Mouse (Mus musculus) MEL (cell line): ENCODE results near the gene Osbpl9. TPM values are rescaled to one million over a fixed set of nuclear protein-coding genes. Genes with fewer than 3 reads are reported as not detected.

Experiments used
- DNase-seq: peaks from one replicate; pipeline ENCODE4 v3.0.0; 2011; ENCODE audit warnings: low read depth, low spot score
- H3K27ac ChIP-seq: 2 replicates; pipeline ENCODE4 v1.5.1; 2012; ENCODE audit warnings: low read depth, mild to moderate bottlenecking, control low read depth, low read length, moderate library complexity; ENCODE audit not compliant: control insufficient read depth
- H3K27me3 ChIP-seq, 2 experiments: fragments of 150-350 bp in 1 of 2; sonication (generic) in 1 of 2; 2 replicates each; pipeline ENCODE4 v1.6.1; 2012; ENCODE audit warnings: low read length in 2 of 2, mild to moderate bottlenecking in 2 of 2, improper control_type of control experiment in 1 of 2, moderate library complexity in 1 of 2; ENCODE audit not compliant: insufficient read depth in 2 of 2, control insufficient read depth in 1 of 2
- H3K36me3 ChIP-seq, 2 experiments: 2 replicates each; pipeline ENCODE4 v1.6.1; 2012 to 2014; ENCODE audit warnings: low read length in 2 of 2, improper control_type of control experiment in 1 of 2, inconsistent platforms in 1 of 2, mild to moderate bottlenecking in 1 of 2; ENCODE audit not compliant: insufficient read depth in 2 of 2, control insufficient read depth in 1 of 2
- H3K4me1 ChIP-seq, 2 experiments: fragments of 150-350 bp in 1 of 2; sonication (generic) in 1 of 2; 2 replicates each; pipeline ENCODE4 v1.6.1; 2012; ENCODE audit warnings: low read length in 2 of 2, improper control_type of control experiment in 1 of 2, mild to moderate bottlenecking in 1 of 2; ENCODE audit not compliant: insufficient read depth in 2 of 2, control insufficient read depth in 1 of 2
- H3K4me3 ChIP-seq, 2 experiments: fragments of 150-350 bp in 1 of 2; sonication (generic) in 1 of 2; 2 replicates each; pipeline ENCODE4 v1.5.1; 2012; ENCODE audit warnings: low read depth in 2 of 2, low read length in 2 of 2, mild to moderate bottlenecking in 2 of 2, moderate library complexity in 2 of 2, control low read depth in 1 of 2, improper control_type of control experiment in 1 of 2; ENCODE audit not compliant: control insufficient read depth in 1 of 2, insufficient read depth in 1 of 2
- H3K79me2 ChIP-seq: 2 replicates; pipeline ENCODE4 v1.6.1; 2012; ENCODE audit warnings: mild to moderate bottlenecking, low read length, moderate library complexity; ENCODE audit not compliant: control insufficient read depth, poor library complexity, insufficient read depth
- H3K9ac ChIP-seq: 2 replicates; pipeline ENCODE4 v1.6.1; 2012; ENCODE audit warnings: low read depth, mild to moderate bottlenecking, control low read depth, low read length, moderate library complexity; ENCODE audit not compliant: control insufficient read depth, poor library complexity, severe bottlenecking
- H3K9me3 ChIP-seq: fragments of 150-350 bp; sonication (generic); replicated peaks from 2 replicates; pipeline ENCODE4 v1.6.1; 2012; ENCODE audit warnings: mild to moderate bottlenecking, low read length, improper control_type of control experiment, moderate library complexity; ENCODE audit not compliant: insufficient read depth
- BHLHE40 ChIP-seq: IDR thresholded peaks from 2 replicates; pipeline ENCODE4 v1.6.1; 2012; ENCODE audit warnings: low read depth, mild to moderate bottlenecking, inconsistent platforms, low read length, improper control_type of control experiment, borderline replicate concordance
- CHD1 ChIP-seq: IDR thresholded peaks from 2 replicates; pipeline ENCODE4 v1.6.1; 2012; ENCODE audit warnings: low read depth, mild to moderate bottlenecking, inconsistent platforms, low read length, improper control_type of control experiment
- CTCF ChIP-seq, 3 experiments: IDR thresholded peaks in 2 of 3; conservative IDR thresholded peaks in 1 of 3; 2 replicates each; pipeline ENCODE4 v1.5.1; 2011 to 2012; ENCODE audit warnings: low read length in 3 of 3, low read depth in 2 of 3, mild to moderate bottlenecking in 2 of 3, improper control_type of control experiment in 1 of 3, inconsistent platforms in 1 of 3, mixed read lengths in 1 of 3, moderate library complexity in 1 of 3; ENCODE audit not compliant: control insufficient read depth in 1 of 3, insufficient read depth in 1 of 3, poor library complexity in 1 of 3, severe bottlenecking in 1 of 3
- GABPA ChIP-seq: IDR thresholded peaks from 2 replicates; pipeline ENCODE4 v1.6.1; 2012; ENCODE audit warnings: low read depth, mild to moderate bottlenecking, inconsistent platforms, low read length, improper control_type of control experiment, moderate library complexity
- HCFC1 ChIP-seq: IDR thresholded peaks from 2 replicates; pipeline ENCODE4 v1.6.1; 2012; ENCODE audit warnings: low read depth, mild to moderate bottlenecking, inconsistent platforms, low read length, improper control_type of control experiment, moderate library complexity
- KAT2A ChIP-seq: conservative IDR thresholded peaks from 2 replicates; pipeline ENCODE4 v1.6.1; 2012; ENCODE audit warnings: low read depth, low read length, improper control_type of control experiment, inconsistent platforms
- MAFK ChIP-seq: IDR thresholded peaks from 2 replicates; pipeline ENCODE4 v1.6.1; 2011; ENCODE audit warnings: low read depth, mild to moderate bottlenecking, low read length, improper control_type of control experiment, borderline replicate concordance
- MAX ChIP-seq: IDR thresholded peaks from 2 replicates; pipeline ENCODE4 v1.6.1; 2011; ENCODE audit warnings: low read length, improper control_type of control experiment
- MXI1 ChIP-seq: IDR thresholded peaks from 2 replicates; pipeline ENCODE4 v1.6.1; 2011; ENCODE audit warnings: mild to moderate bottlenecking, low read depth, low read length, improper control_type of control experiment
- MYB ChIP-seq: IDR thresholded peaks from 2 replicates; pipeline ENCODE4 v1.6.1; 2011; ENCODE audit warnings: mild to moderate bottlenecking, low read depth, low read length, improper control_type of control experiment
- MYC ChIP-seq: IDR thresholded peaks from 2 replicates; pipeline ENCODE4 v1.6.1; 2011; ENCODE audit warnings: low read depth, mild to moderate bottlenecking, low read length, improper control_type of control experiment, moderate library complexity
- NELFE ChIP-seq: IDR thresholded peaks from 2 replicates; pipeline ENCODE4 v1.6.1; 2011; ENCODE audit warnings: low read depth, low read length, improper control_type of control experiment
- NRF1 ChIP-seq: IDR thresholded peaks from 2 replicates; pipeline ENCODE4 v1.6.1; 2014; ENCODE audit warnings: low read depth, mild to moderate bottlenecking, inconsistent platforms, low read length, improper control_type of control experiment, moderate library complexity; ENCODE audit not compliant: poor library complexity, insufficient read depth, severe bottlenecking
- POLR2A ChIP-seq, 2 experiments: IDR thresholded peaks; 2 replicates each; pipeline ENCODE4 v1.6.1; 2011 to 2012; ENCODE audit warnings: low read length in 2 of 2, mild to moderate bottlenecking in 2 of 2, control low read depth in 1 of 2, improper control_type of control experiment in 1 of 2, low read depth in 1 of 2, moderate library complexity in 1 of 2; ENCODE audit not compliant: control insufficient read depth in 1 of 2, insufficient read depth in 1 of 2, poor library complexity in 1 of 2
- RCOR1 ChIP-seq: IDR thresholded peaks from 2 replicates; pipeline ENCODE4 v1.6.1; 2012; ENCODE audit warnings: low read depth, mild to moderate bottlenecking, inconsistent platforms, low read length, improper control_type of control experiment
- SIN3A ChIP-seq: IDR thresholded peaks from 2 replicates; pipeline ENCODE4 v1.6.1; 2012; ENCODE audit warnings: low read length, improper control_type of control experiment, inconsistent platforms
- SMC3 ChIP-seq: IDR thresholded peaks from 2 replicates; pipeline ENCODE4 v1.6.1; 2011; ENCODE audit warnings: low read depth, low read length, improper control_type of control experiment
- ZNF384 ChIP-seq: IDR thresholded peaks from 2 replicates; pipeline ENCODE4 v1.6.1; 2012; ENCODE audit warnings: low read depth, mild to moderate bottlenecking, inconsistent platforms, low read length, improper control_type of control experiment
- polyA plus RNA-seq, 2 experiments: library from polyadenylated mRNA; stranded (reverse) in 1 of 2; unstranded in 1 of 2; fragments of >175 nt in 1 of 2; fragments of >200 nt in 1 of 2; gene quantifications; 2 replicates each; pipeline versions ENCODE4 v1.2.1 to v1.2.4; 2012; ENCODE audit warnings: low replicate concordance in 2 of 2, low read depth in 1 of 2; ENCODE audit not compliant: insufficient read length in 2 of 2, insufficient read depth in 1 of 2, missing spikeins in 1 of 2
- total RNA-seq: library from RNA; depleted of rRNA; stranded (reverse); fragments of 300-350 nt; gene quantifications from 2 replicates; pipeline ENCODE4 v1.2.3, GENCODE M21; 2012

The Osbpl9 gene
- total and polyA plus RNA-seq, 3 experiments, result 14.9 to 42.6 TPM; not detected in 1

DNA sequence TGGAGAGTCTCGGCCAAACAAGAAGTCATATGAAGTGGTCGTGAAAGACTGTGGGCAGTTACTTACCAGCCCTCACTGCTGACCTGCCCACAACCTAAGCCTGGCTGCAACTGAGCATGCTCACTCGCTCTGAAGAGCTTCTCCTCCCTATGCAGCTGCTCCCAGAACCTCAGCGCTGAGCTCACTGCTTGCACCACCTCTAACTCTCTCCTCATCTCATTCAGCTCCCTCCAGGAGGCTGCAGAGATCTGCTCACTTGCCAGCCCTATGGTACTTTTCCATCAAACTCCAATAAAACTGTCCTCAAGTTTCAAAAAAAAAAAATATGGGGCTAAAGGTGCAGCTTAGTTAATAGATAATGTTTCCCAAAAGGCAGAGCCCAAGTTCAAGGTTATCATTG is 63.5 kb downstream of the Osbpl9 start:
- Histone ChIP-seq H3K27ac (no peak overlapping the region), H3K36me3 (no peaks in the 10 kb centered on the region), H3K9me3 (no peaks in the 10 kb centered on the region), H3K9ac (no peak overlapping the region), H3K79me2 (no peaks in the 10 kb centered on the region), H3K27me3 (no peaks in the 10 kb centered on the region), H3K4me3 (no peak overlapping the region), H3K4me1 (0 out of 4 replicates have a peak, but pooled peaks cover 0 to 4% of the 10 kb centered on the region in 2 experiments)
- TF ChIP-seq RCOR1, result no peak
- TF ChIP-seq MXI1, result no peak
- no peak for TF ChIP-seq HCFC1
- TF ChIP-seq SMC3, result no peak
- TF ChIP-seq SIN3A, result no peak
- no peak for TF ChIP-seq ZNF384
- no peak for TF ChIP-seq MAX
- TF ChIP-seq CHD1, result no peak
- TF ChIP-seq POLR2A (IDR thresholded peaks at IDR 0.05; ENCODE audit: control insufficient read depth in 1 of 2, insufficient read depth in 1 of 2, low read depth in 1 of 2, low read length in 2 of 2, poor library complexity in 1 of 2), result no peak
- no peak for TF ChIP-seq MAFK
- no peak for TF ChIP-seq NELFE
- TF ChIP-seq NRF1, result no peak
- DNase-seq, result no peak

DNA sequence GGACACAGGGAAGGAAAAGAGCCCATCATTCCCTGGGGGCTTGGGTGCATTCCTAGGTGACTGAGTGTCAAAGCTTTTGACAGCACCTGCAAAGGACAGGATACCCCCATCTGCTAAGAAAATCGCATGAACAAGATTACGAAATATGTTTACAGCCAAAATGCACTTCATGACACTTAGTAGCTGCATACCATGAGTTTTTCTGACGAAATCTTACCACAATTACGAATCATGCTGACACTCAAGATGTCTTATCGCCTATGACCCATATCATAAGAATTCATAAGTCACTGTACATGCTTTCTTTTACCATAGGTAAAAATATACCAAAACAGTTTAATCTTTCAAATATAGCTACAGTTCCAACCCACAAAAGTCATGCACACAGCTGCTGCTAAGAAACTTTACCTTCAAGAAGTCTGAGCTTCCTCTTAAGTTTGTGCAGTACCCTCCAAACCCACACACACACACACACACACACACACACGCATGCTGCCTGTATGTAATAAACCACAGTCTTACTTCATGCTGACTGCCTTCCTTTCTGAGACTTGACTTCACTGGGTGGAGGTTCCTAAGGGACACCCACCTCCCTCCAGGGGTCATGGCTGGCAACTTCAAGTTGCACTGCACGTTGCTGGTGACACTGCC is 65.5 kb downstream of the Osbpl9 start:
- Histone ChIP-seq H3K9ac (no peak overlapping the region), H3K36me3 (no peaks in the 10 kb centered on the region), H3K4me1 (0 out of 4 replicates have a peak, but pooled peaks cover 0 to 4% of the 10 kb centered on the region in 2 experiments), H3K79me2 (no peaks in the 10 kb centered on the region), H3K27me3 (no peaks in the 10 kb centered on the region), H3K4me3 (no peak overlapping the region), H3K9me3 (no peaks in the 10 kb centered on the region), H3K27ac (no peak overlapping the region; the same call in 1 of the 2 replicates)
- TF ChIP-seq SMC3 (no peak), GABPA (no peak), MYB (no peak), CTCF (IDR thresholded peaks at IDR 0.05 in 2 of 3, conservative IDR thresholded peaks at IDR 0.05 in 1 of 3; ENCODE audit: control insufficient read depth in 1 of 3, insufficient read depth in 1 of 3, low read depth in 2 of 3, low read length in 3 of 3, poor library complexity in 1 of 3, severe bottlenecking in 1 of 3) (no peak), BHLHE40 (no peak), NELFE (no peak), KAT2A (no peak), MXI1 (no peak), MYC (no peak)
- peak; percentile 28 for DNase-seq
